Mouse (Mus musculus) MEL (cell line): ENCODE measurements around the gene Spx. TPM values are rescaled to one million over a fixed set of nuclear protein-coding genes. Genes with fewer than 3 reads are reported as not detected.

Source experiments
- DNase-seq: peaks from one replicate; pipeline ENCODE4 v3.0.0; 2011; ENCODE audit warnings: low read depth, low spot score
- H3K27ac ChIP-seq: 2 replicates; pipeline ENCODE4 v1.5.1; 2012; ENCODE audit warnings: low read depth, mild to moderate bottlenecking, control low read depth, low read length, moderate library complexity; ENCODE audit not compliant: control insufficient read depth
- H3K27me3 ChIP-seq, 2 experiments: fragments of 150-350 bp in 1 of 2; sonication (generic) in 1 of 2; 2 replicates each; pipeline ENCODE4 v1.6.1; 2012; ENCODE audit warnings: low read length in 2 of 2, mild to moderate bottlenecking in 2 of 2, improper control_type of control experiment in 1 of 2, moderate library complexity in 1 of 2; ENCODE audit not compliant: insufficient read depth in 2 of 2, control insufficient read depth in 1 of 2
- H3K36me3 ChIP-seq, 2 experiments: 2 replicates each; pipeline ENCODE4 v1.6.1; 2012 to 2014; ENCODE audit warnings: low read length in 2 of 2, improper control_type of control experiment in 1 of 2, inconsistent platforms in 1 of 2, mild to moderate bottlenecking in 1 of 2; ENCODE audit not compliant: insufficient read depth in 2 of 2, control insufficient read depth in 1 of 2
- H3K4me1 ChIP-seq, 2 experiments: fragments of 150-350 bp in 1 of 2; sonication (generic) in 1 of 2; 2 replicates each; pipeline ENCODE4 v1.6.1; 2012; ENCODE audit warnings: low read length in 2 of 2, improper control_type of control experiment in 1 of 2, mild to moderate bottlenecking in 1 of 2; ENCODE audit not compliant: insufficient read depth in 2 of 2, control insufficient read depth in 1 of 2
- H3K4me3 ChIP-seq, 2 experiments: fragments of 150-350 bp in 1 of 2; sonication (generic) in 1 of 2; 2 replicates each; pipeline ENCODE4 v1.5.1; 2012; ENCODE audit warnings: low read depth in 2 of 2, low read length in 2 of 2, mild to moderate bottlenecking in 2 of 2, moderate library complexity in 2 of 2, control low read depth in 1 of 2, improper control_type of control experiment in 1 of 2; ENCODE audit not compliant: control insufficient read depth in 1 of 2, insufficient read depth in 1 of 2
- H3K79me2 ChIP-seq: 2 replicates; pipeline ENCODE4 v1.6.1; 2012; ENCODE audit warnings: mild to moderate bottlenecking, low read length, moderate library complexity; ENCODE audit not compliant: control insufficient read depth, poor library complexity, insufficient read depth
- H3K9ac ChIP-seq: 2 replicates; pipeline ENCODE4 v1.6.1; 2012; ENCODE audit warnings: low read depth, mild to moderate bottlenecking, control low read depth, low read length, moderate library complexity; ENCODE audit not compliant: control insufficient read depth, poor library complexity, severe bottlenecking
- H3K9me3 ChIP-seq: fragments of 150-350 bp; sonication (generic); replicated peaks from 2 replicates; pipeline ENCODE4 v1.6.1; 2012; ENCODE audit warnings: mild to moderate bottlenecking, low read length, improper control_type of control experiment, moderate library complexity; ENCODE audit not compliant: insufficient read depth
- BHLHE40 ChIP-seq: IDR thresholded peaks from 2 replicates; pipeline ENCODE4 v1.6.1; 2012; ENCODE audit warnings: low read depth, mild to moderate bottlenecking, inconsistent platforms, low read length, improper control_type of control experiment, borderline replicate concordance
- CHD1 ChIP-seq: IDR thresholded peaks from 2 replicates; pipeline ENCODE4 v1.6.1; 2012; ENCODE audit warnings: low read depth, mild to moderate bottlenecking, inconsistent platforms, low read length, improper control_type of control experiment
- ELF1 ChIP-seq: IDR thresholded peaks from 2 replicates; pipeline ENCODE4 v1.6.1; 2014; ENCODE audit warnings: low read depth, mild to moderate bottlenecking, inconsistent platforms, low read length, improper control_type of control experiment, moderate library complexity
- EP300 ChIP-seq, 2 experiments: IDR thresholded peaks; 2 replicates each; pipeline ENCODE4 v1.6.1; 2011; ENCODE audit warnings: improper control_type of control experiment in 2 of 2, low read length in 2 of 2, low read depth in 1 of 2, mild to moderate bottlenecking in 1 of 2
- ETS1 ChIP-seq: IDR thresholded peaks from 2 replicates; pipeline ENCODE4 v1.6.1; 2012; ENCODE audit warnings: low read depth, mild to moderate bottlenecking, inconsistent platforms, low read length, improper control_type of control experiment, moderate library complexity
- GATA1 ChIP-seq: IDR thresholded peaks from 2 replicates; pipeline ENCODE4 v1.6.1; 2011; ENCODE audit warnings: low read depth, low read length, improper control_type of control experiment
- HCFC1 ChIP-seq: IDR thresholded peaks from 2 replicates; pipeline ENCODE4 v1.6.1; 2012; ENCODE audit warnings: low read depth, mild to moderate bottlenecking, inconsistent platforms, low read length, improper control_type of control experiment, moderate library complexity
- JUND ChIP-seq: IDR thresholded peaks from 2 replicates; pipeline ENCODE4 v1.6.1; 2011; ENCODE audit warnings: low read depth, mild to moderate bottlenecking, improper control_type of control experiment, low read length
- MAZ ChIP-seq: IDR thresholded peaks from 2 replicates; pipeline ENCODE4 v1.6.1; 2012; ENCODE audit warnings: low read depth, mild to moderate bottlenecking, inconsistent platforms, low read length, improper control_type of control experiment
- MXI1 ChIP-seq: IDR thresholded peaks from 2 replicates; pipeline ENCODE4 v1.6.1; 2011; ENCODE audit warnings: mild to moderate bottlenecking, low read depth, low read length, improper control_type of control experiment
- NELFE ChIP-seq: IDR thresholded peaks from 2 replicates; pipeline ENCODE4 v1.6.1; 2011; ENCODE audit warnings: low read depth, low read length, improper control_type of control experiment
- NRF1 ChIP-seq: IDR thresholded peaks from 2 replicates; pipeline ENCODE4 v1.6.1; 2014; ENCODE audit warnings: low read depth, mild to moderate bottlenecking, inconsistent platforms, low read length, improper control_type of control experiment, moderate library complexity; ENCODE audit not compliant: poor library complexity, insufficient read depth, severe bottlenecking
- RCOR1 ChIP-seq: IDR thresholded peaks from 2 replicates; pipeline ENCODE4 v1.6.1; 2012; ENCODE audit warnings: low read depth, mild to moderate bottlenecking, inconsistent platforms, low read length, improper control_type of control experiment
- SIN3A ChIP-seq: IDR thresholded peaks from 2 replicates; pipeline ENCODE4 v1.6.1; 2012; ENCODE audit warnings: low read length, improper control_type of control experiment, inconsistent platforms
- UBTF ChIP-seq: IDR thresholded peaks from 2 replicates; pipeline ENCODE4 v1.6.1; 2012; ENCODE audit warnings: low read depth, mild to moderate bottlenecking, inconsistent platforms, low read length, improper control_type of control experiment, moderate library complexity, borderline replicate concordance; ENCODE audit not compliant: insufficient read depth
- ZC3H11A ChIP-seq: IDR thresholded peaks from 2 replicates; pipeline ENCODE4 v1.6.1; 2012; ENCODE audit warnings: low read depth, mild to moderate bottlenecking, inconsistent platforms, low read length, improper control_type of control experiment
- ZKSCAN1 ChIP-seq: IDR thresholded peaks from 2 replicates; pipeline ENCODE4 v1.6.1; 2012; ENCODE audit warnings: low read depth, mild to moderate bottlenecking, inconsistent platforms, low read length, improper control_type of control experiment, moderate library complexity
- ZNF384 ChIP-seq: IDR thresholded peaks from 2 replicates; pipeline ENCODE4 v1.6.1; 2012; ENCODE audit warnings: low read depth, mild to moderate bottlenecking, inconsistent platforms, low read length, improper control_type of control experiment
- polyA plus RNA-seq, 2 experiments: library from polyadenylated mRNA; stranded (reverse) in 1 of 2; unstranded in 1 of 2; fragments of >175 nt in 1 of 2; fragments of >200 nt in 1 of 2; gene quantifications; 2 replicates each; pipeline versions ENCODE4 v1.2.1 to v1.2.4; 2012; ENCODE audit warnings: low replicate concordance in 2 of 2, low read depth in 1 of 2; ENCODE audit not compliant: insufficient read length in 2 of 2, insufficient read depth in 1 of 2, missing spikeins in 1 of 2
- total RNA-seq: library from RNA; depleted of rRNA; stranded (reverse); fragments of 300-350 nt; gene quantifications from 2 replicates; pipeline ENCODE4 v1.2.3, GENCODE M21; 2012

Gene Spx
- total and polyA plus RNA-seq, 3 experiments, result 0.67 to 0.69 TPM; not detected in 1

DNA sequence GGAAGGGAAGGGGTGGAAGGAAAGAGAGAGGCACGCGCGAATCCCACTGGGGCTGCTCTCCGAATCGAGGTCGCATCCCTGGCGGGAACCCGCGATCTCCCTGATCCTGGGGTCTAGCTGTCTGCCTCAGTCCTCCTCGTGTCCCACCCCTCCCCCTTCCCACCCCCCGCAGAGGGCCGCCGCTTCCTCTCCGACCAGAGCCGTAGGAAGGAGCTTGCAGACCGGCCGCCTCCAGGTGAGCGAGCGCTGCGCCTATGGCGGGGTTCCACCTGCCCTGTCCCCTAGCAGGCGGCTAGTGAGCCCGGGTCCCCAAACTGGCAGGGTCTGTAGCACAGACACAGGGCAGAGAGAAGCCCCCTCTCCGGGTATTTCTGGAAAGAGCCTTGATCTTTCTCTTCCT is 1.4 kb downstream of the Spx start:
- H3K9me3 ChIP-seq, result no peaks in the 10 kb centered on the region
- no peak for TF ChIP-seq HCFC1
- no peak for TF ChIP-seq MAZ
- TF ChIP-seq ZC3H11A, result no peak
- no peak for TF ChIP-seq ZKSCAN1
- TF ChIP-seq MXI1, result no peak
- no peak for TF ChIP-seq CHD1
- no peak for TF ChIP-seq ZNF384
- no peak for TF ChIP-seq JUND
- no peak for TF ChIP-seq NRF1
- TF ChIP-seq RCOR1, result no peak
- TF ChIP-seq GATA1, result no peak
- no peaks in the 10 kb centered on the region for H3K36me3 ChIP-seq
- no peak overlapping the region for H3K4me3 ChIP-seq
- H3K27ac ChIP-seq, result no peak overlapping the region
- H3K4me1 ChIP-seq, result no peaks in the 10 kb centered on the region
- no peak overlapping the region for H3K9ac ChIP-seq
- no peaks in the 10 kb centered on the region for H3K79me2 ChIP-seq
- no peak for DNase-seq
- H3K27me3 ChIP-seq, result no peaks in the 10 kb centered on the region

DNA sequence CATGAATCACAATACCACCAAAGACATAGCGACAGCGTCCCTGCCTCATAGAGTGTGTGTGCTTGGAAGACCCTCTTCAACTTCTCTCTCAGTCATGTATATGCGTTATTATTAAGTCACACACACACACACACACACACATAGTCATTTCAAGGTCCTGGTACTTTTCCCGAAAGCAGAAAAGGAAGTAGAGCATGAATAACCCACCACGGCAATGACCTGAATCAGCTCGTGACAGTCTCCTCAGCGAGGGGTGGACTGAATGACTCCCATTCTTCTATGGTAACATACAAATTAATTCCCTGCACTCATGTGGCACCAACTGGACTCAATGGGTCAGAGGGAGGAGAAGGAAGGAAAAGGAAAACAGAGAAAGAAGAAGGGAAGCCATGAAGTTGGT is 11.7 kb downstream of the Spx start:
- Histone ChIP-seq H3K27me3 (no peaks in the 10 kb centered on the region), H3K9me3 (no peaks in the 10 kb centered on the region), H3K79me2 (no peaks in the 10 kb centered on the region), H3K4me1 (no peaks in the 10 kb centered on the region), H3K4me3 (no peak overlapping the region), H3K27ac (no peak overlapping the region), H3K36me3 (no peaks in the 10 kb centered on the region), H3K9ac (no peak overlapping the region)
- DNase-seq, result no peak
- TF ChIP-seq GATA1 (no peak), RCOR1 (no peak), EP300 (IDR thresholded peaks at IDR 0.05; ENCODE audit: low read depth in 1 of 2, low read length in 2 of 2) (no peak), BHLHE40 (no peak), MXI1 (no peak), NELFE (no peak), HCFC1 (no peak), JUND (no peak), CHD1 (no peak), UBTF (no peak), SIN3A (no peak), ELF1 (no peak), ETS1 (no peak)
